Mouse (Mus musculus) erythroblast, embryonic 14.5 days (primary cell): ENCODE results near the gene St6galnac3.

Source experiments
- GATA1 ChIP-seq: IDR thresholded peaks from 2 replicates; pipeline ENCODE4 v1.6.1; 2012; ENCODE audit warnings: low read length, inconsistent platforms, mixed read lengths
- TAL1 ChIP-seq: IDR thresholded peaks from 3 replicates; pipeline ENCODE4 v1.6.1; 2012; ENCODE audit warnings: low read length, inconsistent platforms, mixed read lengths

- TF ChIP-seq TAL1 = no peak
- TF ChIP-seq GATA1 = 0 out of 2 replicates have a peak, but pooled peaks have one; percentile 5
Observed at GRCm38 (mm10) chr3:153719256-153719970, 5.6 kb downstream of the St6galnac3 start.
